Mouse (Mus musculus): ENCODE measurements at regions not wholly inside any gene's neighbourhood (a gene's known extent, or its start where the extent isn't known, plus 50 kb on each side); places are given as distances from the start of the nearest gene placed in this dataset.

DNA sequence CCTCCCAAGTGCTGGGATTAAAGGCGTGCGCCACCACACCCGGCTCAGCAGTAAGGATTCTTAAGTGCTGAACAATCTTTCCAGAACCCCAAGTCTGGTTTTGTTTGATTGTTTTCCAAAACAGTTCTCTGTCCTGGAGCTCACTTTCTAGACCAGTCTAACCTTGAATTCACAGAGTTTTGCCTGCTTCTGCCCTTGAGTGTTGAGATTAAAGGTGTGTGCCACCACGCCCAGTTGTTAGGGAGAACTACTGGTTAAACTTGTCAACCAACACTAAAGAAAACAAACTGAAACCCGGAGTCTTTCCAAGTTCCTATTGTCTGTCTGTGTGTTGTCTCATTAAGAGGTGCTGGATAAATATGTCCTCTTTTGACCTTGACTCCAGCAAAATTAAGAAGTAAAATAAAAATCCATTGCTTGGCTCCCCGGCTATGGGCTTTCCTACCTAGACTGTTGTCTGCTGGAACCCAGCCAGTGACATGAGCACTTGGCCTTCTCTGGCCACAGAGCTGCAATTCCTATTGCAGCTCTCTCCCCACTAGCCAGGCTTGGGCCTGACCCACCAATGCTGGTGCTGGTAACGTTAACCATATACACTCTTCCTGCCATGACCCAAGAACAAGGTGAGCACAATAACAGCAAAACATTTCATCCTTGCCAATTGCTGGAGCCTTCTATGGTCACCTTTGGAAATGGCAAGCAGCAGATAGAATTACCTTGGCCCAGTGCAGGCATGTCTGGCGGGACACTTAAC, 51.1 kb upstream of the Klf9 start:
- no peak for DNase-seq
